Mouse (Mus musculus) layer of hippocampus, postnatal 10 days (tissue): ENCODE measurements around the gene Arhgap27. TPM values are rescaled to one million over a fixed set of nuclear protein-coding genes. Genes with fewer than 3 reads are reported as not detected.

ENCODE experiments used
- DNase-seq, 2 experiments: peaks; one replicate each; pipeline ENCODE4 v3.0.0; 2021; ENCODE audit warnings: low spot score in 2 of 2
- total RNA-seq, 2 experiments: library from RNA; stranded (reverse); gene quantifications; 2 replicates each; pipeline ENCODE4 v1.2.3; 2021

Arhgap27 gene
- total RNA-seq, 2 experiments from 2014 or later: 8.7 to 9.3 TPM

DNA sequence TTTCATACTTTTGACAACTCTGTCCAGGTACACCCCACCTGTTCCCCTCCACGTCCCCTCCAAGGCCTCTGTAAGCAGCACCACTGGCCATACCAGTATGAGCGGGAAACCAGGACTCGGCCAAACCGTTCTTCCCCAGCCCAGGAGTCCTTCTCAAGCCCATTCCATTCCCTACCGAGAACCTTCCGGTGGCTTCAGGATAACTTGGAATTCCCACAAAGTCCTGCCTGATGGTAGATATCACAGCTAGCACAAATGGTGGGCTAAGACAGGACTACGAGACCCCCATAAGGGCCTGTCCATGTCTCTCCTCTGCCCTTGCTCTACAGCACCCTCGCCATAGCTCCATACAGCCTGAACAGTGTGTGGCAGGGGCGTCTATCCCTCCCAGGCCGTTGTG, 5.8 kb downstream of the Arhgap27 start:
- no peak for DNase-seq

DNA sequence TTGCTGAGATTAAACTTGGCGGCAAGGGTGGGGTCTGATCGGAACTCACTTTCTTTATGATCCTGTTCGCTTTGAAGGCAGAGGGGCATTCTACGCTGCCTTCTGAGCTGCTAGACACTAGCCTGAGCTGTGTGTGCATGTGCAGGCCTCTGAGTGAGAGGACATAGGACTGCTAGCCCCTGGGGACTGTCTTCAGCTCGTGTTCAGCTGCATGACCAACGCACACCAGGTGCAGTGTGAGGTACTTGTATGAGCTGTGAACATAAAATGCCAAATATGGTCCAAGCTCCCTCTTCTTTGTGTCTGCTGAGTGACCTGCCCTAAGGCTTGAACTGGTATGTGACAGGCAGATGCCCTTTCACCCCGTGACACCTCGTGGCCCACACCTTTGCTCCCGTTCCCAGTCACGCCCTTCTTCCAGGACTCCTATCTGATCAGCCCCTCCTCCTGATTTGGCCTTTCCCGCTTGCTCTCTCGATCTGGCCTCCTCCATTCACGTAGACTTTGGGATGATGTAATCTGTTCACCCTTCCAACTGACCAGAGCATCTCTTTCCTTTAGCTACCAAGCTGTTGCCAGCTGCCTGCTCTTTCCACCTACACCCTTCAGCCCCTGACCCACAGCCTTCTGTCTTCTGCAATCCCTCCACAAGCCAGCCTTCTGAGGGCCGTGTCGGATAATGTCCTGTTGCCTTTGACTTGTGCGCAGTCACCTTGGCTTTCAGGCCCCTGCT, 6.4 kb downstream of the Arhgap27 start:
- DNase-seq: no peak

DNA sequence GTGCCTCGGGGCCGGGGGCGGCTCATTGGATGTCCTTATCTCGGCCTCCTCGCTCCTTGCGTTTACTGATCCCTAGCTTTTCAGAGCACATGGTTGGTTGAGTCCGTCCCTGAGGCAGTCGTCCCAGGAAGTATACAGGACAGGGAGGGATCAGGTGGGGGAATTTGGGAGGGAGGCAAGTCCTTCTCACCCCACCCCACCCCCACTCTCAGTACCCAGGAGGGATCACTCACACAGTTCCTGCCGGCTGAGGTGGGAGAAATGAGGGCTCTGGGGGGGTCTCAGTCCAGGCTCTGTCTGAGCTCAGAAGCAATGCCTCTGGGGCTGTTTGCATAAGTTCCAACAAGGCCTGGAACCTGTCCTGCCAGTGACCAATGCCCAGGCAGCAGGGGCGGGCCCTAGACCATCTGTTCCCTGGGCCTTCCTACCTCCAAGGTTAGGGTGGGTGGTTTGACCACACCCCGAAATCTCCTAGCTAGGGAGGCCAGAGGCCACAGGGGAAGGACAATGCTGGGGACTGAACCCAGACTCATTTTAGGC, 7.4 kb downstream of the Arhgap27 start:
- no peak for DNase-seq

DNA sequence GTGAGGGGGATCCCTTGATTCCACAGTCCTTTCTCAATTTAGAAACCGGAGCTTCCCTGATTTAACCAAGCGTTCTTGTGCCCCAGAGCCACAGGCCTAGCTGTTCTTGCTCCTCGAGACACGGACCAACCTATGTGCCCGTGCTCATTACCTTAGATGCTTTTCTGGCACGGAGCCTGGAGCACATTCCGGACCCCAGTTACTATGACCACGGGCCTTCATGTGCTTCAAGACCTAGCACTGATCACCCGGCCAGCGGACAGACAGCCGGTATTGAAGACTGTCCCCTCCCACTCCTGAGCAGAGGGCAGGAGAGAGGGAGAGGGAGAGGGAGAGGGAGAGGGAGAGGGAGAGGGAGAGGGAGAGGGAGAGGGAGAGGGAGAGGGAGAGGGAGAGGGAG, 8.2 kb downstream of the Arhgap27 start:
- no peak for DNase-seq

DNA sequence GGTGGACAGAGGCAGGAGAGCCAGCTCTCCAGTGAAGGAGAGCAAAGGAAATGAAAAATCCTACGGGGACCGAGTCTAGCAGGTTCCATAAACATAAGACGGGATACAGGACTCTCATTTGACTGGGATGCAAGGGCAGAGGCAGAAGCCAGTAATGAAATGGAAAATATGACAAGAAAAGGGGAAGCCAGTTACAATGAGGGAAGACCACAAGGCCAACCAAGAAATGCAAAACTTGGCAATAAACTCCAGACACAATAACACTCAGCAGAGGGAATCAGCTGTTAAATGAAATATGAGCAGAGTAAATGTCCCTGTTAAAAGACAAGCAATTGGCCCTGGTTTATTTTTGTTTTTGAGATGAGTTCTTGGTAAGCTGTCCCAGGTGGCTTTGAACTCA, 9.5 kb downstream of the Arhgap27 start:
- DNase-seq: no peak

DNA sequence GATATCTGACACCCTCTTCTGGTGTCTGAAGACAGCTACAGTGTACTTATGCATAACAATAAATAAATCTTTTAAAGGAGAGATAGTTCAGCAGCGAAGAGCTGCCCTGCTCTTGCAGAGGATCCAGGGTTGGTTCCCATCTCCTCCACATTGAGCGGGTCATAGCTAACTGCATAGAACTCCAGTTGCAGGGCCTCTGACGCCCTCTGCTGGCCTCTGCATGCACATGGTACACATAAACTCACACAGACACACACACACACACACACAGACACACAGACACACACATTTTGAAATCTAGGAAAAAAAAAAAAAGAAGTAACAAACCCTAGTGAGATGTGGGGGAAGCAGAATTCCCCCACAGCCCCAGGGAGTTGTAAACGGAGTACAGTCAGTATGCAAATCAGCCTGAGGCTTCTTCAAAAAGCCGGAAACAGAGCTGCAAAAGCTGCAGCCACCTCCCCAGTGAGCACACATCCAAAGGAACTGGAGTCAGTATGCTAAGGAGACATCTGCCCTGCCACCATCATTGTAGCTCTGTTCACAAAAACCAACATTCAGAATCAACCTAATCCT, 11.2 kb downstream of the Arhgap27 start:
- DNase-seq: no peak

DNA sequence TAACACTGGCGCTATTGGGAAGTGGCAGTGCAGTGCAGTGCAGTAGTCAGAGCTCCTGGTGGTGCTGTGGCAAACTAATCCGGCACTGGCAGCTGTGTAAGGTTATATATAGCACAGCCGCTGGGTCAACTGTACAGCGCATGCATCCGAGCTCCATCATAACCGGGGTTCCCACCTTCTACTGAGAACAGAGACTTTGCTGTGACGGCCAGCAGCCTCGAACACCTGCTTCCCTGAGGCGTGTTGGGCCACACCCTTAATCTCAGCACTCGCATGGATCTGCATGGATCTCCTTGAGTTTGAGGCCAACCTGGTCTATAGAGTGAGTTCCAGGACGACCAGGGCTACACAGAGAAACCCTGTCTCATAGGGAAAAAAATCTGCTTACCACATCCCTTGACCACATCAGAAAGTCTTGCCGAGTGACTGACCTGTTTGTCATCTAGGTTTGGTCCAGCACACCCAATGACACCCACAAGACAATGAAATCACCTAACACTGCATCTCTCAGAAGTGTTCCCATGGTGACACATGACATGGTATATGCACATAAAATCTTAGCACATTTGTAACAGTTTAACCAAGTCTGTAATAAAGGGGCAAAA, 12.7 kb downstream of the Arhgap27 start:
- no peak for DNase-seq

DNA sequence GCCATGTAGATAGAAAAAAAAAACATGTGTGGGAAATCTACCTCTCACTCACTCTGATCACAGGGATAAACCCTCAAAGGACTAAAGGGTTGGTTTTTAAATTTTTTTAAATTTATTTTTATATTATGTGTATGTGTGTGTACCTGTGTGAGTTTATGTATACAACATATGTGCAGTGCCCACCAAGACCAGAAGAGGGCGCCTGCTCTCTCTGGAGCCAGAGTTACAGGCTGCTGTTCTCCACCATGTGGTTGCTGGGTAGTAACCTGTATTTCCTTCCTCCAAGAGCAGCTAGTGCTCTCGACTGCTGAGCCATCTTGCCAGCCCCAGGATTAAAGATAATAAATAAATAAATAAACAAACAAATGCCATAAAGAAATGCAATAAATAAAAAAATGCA, 13.8 kb downstream of the Arhgap27 start:
- no peak for DNase-seq

DNA sequence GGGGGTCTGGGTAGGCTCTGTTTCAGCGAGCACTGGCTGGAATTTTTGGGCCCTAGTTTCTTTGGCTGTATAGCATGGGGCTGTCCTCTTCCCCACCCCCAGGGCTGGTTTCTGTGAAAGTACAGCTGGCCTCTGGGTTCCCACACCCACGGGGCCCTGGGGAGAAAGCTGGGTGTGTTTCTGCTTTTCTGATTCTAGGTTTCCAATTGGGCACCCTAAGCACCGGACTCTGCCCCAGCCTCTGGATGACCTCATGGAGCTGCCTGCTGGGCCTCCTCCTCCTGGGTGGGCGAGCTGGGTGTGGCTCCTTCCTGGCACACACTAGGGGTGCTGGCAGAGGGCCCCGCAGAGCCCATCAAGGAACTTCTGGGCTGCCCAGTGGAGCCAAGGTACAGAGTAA, 16.8 kb downstream of the Arhgap27 start:
- no peak for DNase-seq

DNA sequence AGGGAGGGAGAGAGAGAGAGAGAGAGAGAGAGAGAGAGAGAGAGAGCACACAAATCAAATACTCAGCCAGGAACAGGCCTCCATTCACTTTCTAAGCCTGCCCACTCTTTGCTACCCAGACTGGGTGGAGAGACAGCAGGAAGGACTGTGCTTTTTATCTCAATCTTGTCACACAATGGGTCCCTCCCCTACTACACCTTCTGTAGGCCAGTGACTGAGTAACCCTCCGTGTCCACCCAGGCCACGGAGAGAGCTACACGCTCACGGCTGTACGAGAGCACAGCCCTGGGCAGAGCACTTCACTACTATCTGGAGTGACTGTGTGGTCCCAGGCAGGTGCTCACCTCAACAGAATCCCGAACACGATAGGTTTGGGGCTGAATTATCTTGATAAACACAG, 17.3 kb downstream of the Arhgap27 start:
- no peak for DNase-seq

DNA sequence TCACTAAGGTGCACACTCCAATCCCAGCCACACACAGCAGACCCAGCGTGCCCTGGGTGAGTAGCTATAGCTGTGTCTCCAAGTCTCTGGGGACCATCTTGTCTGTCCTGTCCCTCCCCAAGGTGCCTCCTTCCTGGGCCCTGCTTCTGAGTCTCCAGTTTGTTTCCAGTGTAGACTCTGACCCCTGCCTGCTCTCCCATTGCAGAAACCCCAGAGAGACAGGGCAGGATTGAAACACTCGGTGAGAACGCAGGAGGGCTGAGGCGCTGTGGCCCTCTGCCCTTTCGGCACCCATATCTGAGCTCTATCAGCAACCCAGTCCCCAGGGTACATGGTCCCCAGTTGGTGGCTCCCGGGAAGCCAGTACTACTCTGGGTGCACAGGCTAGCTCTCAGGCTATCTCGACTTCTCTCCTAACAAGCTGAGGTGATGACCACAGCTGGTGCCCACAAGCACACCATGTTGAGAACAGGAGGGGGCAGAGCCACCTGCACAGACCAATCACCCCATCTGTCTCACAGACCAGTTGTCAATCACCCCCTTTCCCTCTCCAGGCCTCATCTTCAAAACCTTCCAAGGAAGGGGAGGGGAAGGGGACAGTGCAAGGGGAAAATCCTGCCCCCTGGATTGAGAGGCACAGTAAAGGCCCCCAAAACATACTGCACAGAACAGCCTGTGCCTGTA, 17.9 kb downstream of the Arhgap27 start:
- no peak for DNase-seq

DNA sequence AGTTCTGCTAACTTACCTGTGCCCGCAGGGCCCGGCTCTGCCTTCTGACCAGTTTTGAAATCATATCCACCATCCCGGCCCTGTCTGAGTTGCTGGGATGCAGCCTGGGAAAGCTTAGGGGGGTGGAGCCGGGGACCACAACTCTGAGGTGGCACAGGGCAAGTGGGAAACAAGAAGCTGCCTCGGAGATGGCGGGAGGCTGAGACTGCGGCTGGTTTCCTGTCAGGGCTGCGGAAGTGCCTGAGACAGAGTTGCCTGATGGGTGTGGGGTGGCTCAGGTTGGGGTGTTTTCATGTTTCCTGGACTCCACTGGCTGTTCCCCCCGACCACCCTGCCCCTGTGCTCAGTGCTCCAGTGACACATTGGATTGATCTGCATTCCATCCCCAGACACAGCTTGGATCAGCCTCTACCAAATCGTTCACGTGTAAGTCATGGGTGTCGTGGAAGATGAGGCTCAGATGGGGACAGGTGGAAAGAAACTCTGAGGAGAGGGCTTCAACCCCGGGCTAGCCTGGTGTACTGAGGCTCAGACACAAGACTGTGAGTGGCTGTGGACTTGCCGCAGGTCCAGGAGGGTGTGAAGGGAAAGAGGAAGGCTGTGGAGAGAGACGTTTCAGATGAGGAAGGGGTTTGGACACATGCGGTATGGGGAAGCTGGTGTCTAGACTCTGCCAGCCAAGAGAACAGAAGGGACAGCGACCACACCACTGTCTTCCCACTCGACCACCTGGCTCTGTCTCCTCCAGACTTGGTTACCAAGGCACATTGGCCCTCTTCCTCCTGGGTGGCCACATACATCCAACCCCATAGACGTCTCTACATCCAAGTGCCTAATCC, 18.8 kb downstream of the Arhgap27 start:
- DNase-seq: no peak

DNA sequence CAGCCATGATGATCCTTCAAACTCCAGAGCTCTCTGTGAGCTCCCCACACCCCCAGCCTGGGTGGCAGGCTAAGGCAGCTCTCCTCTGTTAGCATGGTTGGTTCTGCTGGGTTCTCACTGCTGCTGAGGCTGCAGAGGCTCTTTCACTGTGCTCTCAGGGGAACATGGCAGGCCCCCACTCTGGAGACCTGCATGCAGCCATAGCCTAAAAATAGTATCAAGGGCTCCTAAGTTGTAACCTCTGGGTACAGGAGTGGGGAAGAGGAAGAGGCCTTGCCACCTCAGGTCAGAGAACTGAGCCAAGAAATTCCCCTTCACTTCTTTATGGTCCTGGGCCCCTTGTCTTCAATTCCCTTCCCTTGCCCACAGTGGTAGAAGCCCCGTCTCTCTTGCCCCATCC, 19.6 kb downstream of the Arhgap27 start:
- DNase-seq: no peak

DNA sequence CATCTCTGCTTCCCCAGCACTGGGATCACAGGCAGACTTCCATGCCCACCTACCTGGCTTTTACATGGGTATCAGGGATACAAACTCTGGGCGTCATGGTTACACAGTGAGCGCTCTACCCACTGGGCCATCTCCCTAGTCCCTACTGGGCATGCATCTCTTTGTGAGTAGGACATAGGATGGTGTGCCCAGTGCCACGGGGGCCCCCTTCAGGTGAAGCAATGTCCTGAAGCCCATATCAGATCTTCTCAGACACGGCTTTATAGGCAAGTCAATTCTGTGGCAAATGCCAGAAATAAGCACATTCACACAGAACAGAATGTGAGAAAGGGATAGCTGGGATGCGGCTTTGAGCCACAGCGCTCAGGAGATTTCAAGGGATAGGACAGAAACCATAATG, 20.4 kb downstream of the Arhgap27 start:
- no peak for DNase-seq

DNA sequence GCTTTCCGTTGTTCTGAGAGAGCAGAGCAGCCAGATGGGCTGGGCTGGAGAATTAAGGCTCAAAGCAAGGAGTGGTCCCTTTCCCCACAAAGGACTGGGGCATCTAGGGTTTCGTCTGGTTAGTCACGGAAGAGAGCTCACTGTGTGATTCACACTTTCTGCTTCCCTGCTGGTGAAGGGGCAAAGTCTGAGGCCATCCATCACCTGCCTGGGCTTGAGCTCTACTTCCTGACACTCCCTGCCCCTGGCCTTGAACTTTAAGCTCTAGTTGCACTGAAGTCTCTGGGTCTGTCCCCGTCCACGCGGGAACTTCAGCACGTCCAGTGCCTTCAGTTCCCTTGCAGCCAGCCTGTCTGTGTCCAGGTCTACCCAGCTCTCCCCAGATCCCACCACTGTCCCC, 22.8 kb downstream of the Arhgap27 start:
- DNase-seq: no peak

DNA sequence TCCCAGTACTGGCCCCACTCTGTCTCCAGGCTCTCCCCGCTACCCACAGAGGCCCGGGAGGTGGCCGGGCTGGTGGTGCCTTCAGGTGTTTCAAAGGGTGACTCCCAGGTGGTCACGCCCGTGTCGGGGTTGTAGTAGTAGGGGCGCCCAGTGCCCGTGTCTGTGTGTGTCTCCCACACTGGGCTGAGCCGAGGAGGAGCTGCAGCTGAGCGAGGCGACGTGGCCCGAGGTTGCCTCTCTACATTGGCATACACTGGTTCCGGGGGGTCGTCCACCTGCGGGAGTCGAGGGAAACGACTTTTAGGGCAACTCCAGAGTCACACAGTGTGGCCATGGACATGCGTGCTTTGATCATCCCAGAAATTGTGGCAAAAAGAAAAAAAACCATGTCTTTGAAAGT, 23.4 kb downstream of the Arhgap27 start:
- DNase-seq: no peak

DNA sequence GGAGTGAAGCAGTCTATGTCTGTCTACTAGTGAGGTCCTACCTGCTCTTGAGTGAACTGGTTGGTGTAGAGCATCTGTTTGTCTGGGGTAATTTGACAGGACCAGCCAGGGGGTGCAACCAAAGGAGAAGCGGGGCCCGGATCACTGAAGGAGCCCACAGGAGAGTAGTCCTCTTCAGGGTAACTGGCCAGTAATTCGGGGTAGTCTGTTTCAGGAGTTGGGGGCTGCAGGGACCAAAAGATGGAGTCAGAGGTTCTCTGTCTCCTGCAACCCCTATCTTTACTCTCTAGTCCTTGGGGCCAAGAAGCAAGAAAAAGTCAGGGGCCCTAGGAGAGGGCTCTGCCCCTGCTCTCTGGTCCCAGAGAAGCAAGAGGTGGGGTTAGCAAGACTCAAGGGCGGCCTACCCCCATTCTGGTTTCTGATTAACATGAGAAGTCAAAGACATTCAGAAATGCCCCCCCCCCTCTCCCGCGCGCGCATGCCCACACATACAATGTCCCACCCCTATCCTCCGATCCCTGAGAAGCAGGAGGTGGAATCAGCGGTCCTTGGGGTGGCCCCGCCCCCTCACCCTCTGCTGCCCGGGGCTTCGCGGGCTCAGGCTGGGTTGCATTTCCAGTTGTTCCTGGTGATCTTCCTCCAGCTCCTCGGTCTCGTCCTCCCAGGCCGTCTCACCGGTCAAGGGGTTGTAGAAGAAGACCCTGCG, 23.9 kb downstream of the Arhgap27 start:
- no peak for DNase-seq

DNA sequence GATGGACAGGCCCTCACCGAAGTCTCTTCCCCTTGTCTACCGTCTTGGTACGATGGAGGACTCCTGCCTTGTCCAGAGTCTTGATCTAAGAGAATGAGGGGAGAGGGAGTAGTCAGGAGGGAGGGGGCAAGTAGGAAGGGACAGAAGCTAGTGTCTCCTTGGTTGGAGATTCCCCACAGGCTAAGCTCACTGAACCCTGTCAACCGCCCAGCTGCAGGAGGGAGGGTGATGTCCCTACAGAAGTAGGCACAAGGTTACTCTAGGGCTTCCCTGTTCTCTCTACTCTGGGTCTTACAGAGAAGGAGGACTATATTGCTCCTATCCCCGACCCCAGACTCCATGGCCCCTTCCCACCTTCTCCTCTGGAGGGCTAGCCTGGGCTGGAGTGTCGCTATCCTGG, 24.8 kb downstream of the Arhgap27 start:
- DNase-seq: no peak

DNA sequence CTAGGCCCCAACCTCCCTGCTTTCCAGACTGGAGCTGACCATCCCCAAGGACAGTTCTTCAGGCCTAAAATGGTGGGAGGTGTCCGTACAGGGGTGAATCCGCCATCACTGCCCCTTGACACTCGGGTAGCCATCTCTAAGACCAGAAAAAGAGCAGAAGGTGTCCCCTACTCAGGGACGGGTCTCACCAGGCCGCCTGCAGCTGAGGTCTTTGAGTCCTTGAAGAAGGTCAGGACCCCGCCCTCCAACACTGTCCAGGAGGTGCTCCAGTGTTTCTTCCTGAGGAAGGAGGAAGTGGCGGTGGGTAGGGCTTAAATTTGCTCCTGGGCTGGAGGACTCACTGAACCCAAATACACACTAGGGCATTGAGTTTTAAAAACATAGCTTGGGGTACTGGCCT, 25.4 kb downstream of the Arhgap27 start:
- no peak for DNase-seq

DNA sequence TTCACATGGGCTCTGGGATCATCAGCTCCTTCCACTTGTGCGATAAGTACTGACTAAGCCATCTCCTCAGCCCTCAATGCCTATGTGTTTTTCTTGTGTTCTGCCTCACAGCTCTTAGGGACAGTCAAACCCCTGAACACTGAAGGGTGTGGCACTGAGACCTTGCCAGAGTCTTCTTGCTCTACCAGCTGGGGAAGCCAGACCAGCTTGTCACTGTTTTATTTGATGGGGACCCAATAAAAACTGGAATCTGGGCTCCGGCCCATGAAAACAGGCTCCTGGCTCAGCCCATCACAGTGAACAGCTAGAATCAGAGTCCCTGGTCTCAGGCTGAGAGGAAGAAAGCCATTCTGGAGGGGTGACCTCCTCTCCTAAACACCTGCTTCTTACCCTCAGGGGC, 26.3 kb downstream of the Arhgap27 start:
- DNase-seq: no peak

DNA sequence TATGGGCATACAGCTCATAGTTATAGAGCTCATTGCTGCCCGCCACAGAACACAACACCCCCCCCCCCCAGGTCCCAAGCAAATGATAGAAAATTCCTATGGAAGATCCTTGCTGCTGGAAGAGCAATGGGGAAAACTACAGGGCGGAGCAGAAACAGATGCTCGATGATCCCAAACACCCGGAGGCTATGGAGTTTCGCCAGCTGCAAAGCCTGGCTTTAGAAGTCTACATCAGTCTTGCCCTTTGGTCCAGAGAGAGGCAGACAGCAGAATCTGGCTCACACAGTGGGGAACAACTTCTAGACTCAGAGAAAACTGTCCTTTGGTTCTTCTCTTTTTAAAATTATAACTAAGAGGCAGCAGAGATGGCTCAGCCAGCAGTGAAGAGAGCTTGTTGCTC, 27.9 kb downstream of the Arhgap27 start:
- DNase-seq: no peak
